Mouse (Mus musculus): ENCODE measurements around the gene Atp5f1. TPM values are rescaled to one million over a fixed set of nuclear protein-coding genes. Genes with fewer than 3 reads are reported as not detected.

Gene Atp5f1
- polyA plus RNA-seq (2014; fragmentation: Illumina TruSeq; extraction: RNeasy Lipid Tissue Mini Kit (QIAGEN cat#74804)), result 724 TPM

GRCm38 (mm10) chr3:105959999-105960398, at the start of gene Atp5f1:
TSS of gene Atp5f1 (minus strand) at chr3:105960099.

GRCm38 (mm10) chr3:105973411-105973810, 13.5 kb upstream of the Atp5f1 start, which contains the start of gene Ovgp1:
TSS of gene Ovgp1 (plus strand) at chr3:105973711.

GRCm38 (mm10) chr3:105958974-105959580, 822 bp downstream of the Atp5f1 start, which contains the start of gene Wdr77:
TSS of gene Wdr77 (plus strand) at chr3:105959369.

GRCm38 (mm10) chr3:105932240-105933071, 27.4 kb downstream of the Atp5f1 start, which contains the start of gene I830077J02Rik:
TSS of gene I830077J02Rik (minus strand) at chr3:105932664.

Other genes starting within 250 kb of the Atp5f1 start
- 557 TPM for gene Rap1a, start 158.8 kb downstream of the Atp5f1 start, polyA plus RNA-seq (2014; fragmentation: Illumina TruSeq; extraction: RNeasy Lipid Tissue Mini Kit (QIAGEN cat#74804))
- not detected for gene Adora3, start 89.2 kb downstream of the Atp5f1 start, polyA plus RNA-seq (2014; fragmentation: Illumina TruSeq; extraction: RNeasy Lipid Tissue Mini Kit (QIAGEN cat#74804))
- gene Tmigd3, start 89.2 kb downstream of the Atp5f1 start, polyA plus RNA-seq (2014; fragmentation: Illumina TruSeq; extraction: RNeasy Lipid Tissue Mini Kit (QIAGEN cat#74804)), result not detected
- 1.3 TPM for gene I830077J02Rik, start 27.4 kb downstream of the Atp5f1 start, polyA plus RNA-seq (2014; fragmentation: Illumina TruSeq; extraction: RNeasy Lipid Tissue Mini Kit (QIAGEN cat#74804))
- 98.2 TPM for gene Wdr77, start 730 bp downstream of the Atp5f1 start, polyA plus RNA-seq (2014; fragmentation: Illumina TruSeq; extraction: RNeasy Lipid Tissue Mini Kit (QIAGEN cat#74804))
- gene Ovgp1, start 13.6 kb upstream of the Atp5f1 start, polyA plus RNA-seq (2014; fragmentation: Illumina TruSeq; extraction: RNeasy Lipid Tissue Mini Kit (QIAGEN cat#74804)), result 1,411 TPM
- 16.6 TPM for gene Pifo, start 54.5 kb upstream of the Atp5f1 start, polyA plus RNA-seq (2014; fragmentation: Illumina TruSeq; extraction: RNeasy Lipid Tissue Mini Kit (QIAGEN cat#74804))
- gene Chil5, start 72.7 kb upstream of the Atp5f1 start, polyA plus RNA-seq (2014; fragmentation: Illumina TruSeq; extraction: RNeasy Lipid Tissue Mini Kit (QIAGEN cat#74804)), result not detected
- gene Chia1, start 153.1 kb upstream of the Atp5f1 start, polyA plus RNA-seq (2014; fragmentation: Illumina TruSeq; extraction: RNeasy Lipid Tissue Mini Kit (QIAGEN cat#74804)), result 0.43 TPM
- 3.5 TPM for gene Chil3, start 207.5 kb upstream of the Atp5f1 start, polyA plus RNA-seq (2014; fragmentation: Illumina TruSeq; extraction: RNeasy Lipid Tissue Mini Kit (QIAGEN cat#74804))

Measured in ovary, adult 10 weeks (tissue).